Mouse (Mus musculus) liver, embryonic 13.5 days (tissue): Measurements from ENCODE around the gene Tfap4. TPM values are rescaled to one million over a fixed set of nuclear protein-coding genes. Genes with fewer than 3 reads are reported as not detected.
"Not testable (repeated sequence)": the region's sequence is repeated elsewhere in the genome, so short reads cannot be mapped to it uniquely, and the experiment has no call there.

Source experiments
- ATAC-seq: fragments of 200-750 bp; cut with Nextera tagmentation; 2 replicates; pipeline ENCODE4 v1.8.0; 2017; ENCODE audit warnings: low read depth, mild to moderate bottlenecking, moderate number of reproducible peaks, moderate library complexity
- DNase-seq: peaks from one replicate; pipeline ENCODE4 v3.0.0; 2022
- H3K27ac ChIP-seq: fragments of 300-500 bp; sonication (generic); 2 replicates; pipeline ENCODE4 v1.5.1; 2015; ENCODE audit warnings: moderate library complexity, mild to moderate bottlenecking, inconsistent platforms
- H3K27me3 ChIP-seq: fragments of 300-500 bp; sonication (generic); 2 replicates; pipeline ENCODE4 v1.6.1; 2015; ENCODE audit warnings: mild to moderate bottlenecking, inconsistent platforms
- H3K36me3 ChIP-seq: fragments of 300-500 bp; sonication (generic); 2 replicates; pipeline ENCODE4 v1.6.1; 2015; ENCODE audit warnings: mild to moderate bottlenecking, inconsistent platforms
- H3K4me1 ChIP-seq: fragments of 300-500 bp; sonication (generic); replicated peaks from 2 replicates; pipeline ENCODE4 v1.6.1; 2015; ENCODE audit warnings: inconsistent platforms
- H3K4me2 ChIP-seq: fragments of 300-500 bp; sonication (generic); 2 replicates; pipeline ENCODE4 v1.6.1; 2015; ENCODE audit warnings: inconsistent platforms, mild to moderate bottlenecking, moderate library complexity
- H3K4me3 ChIP-seq: fragments of 300-500 bp; sonication (generic); replicated peaks from 2 replicates; pipeline ENCODE4 v1.5.1; 2015; ENCODE audit warnings: mild to moderate bottlenecking, inconsistent platforms
- H3K9ac ChIP-seq: fragments of 300-500 bp; sonication (generic); 2 replicates; pipeline ENCODE4 v1.6.1; 2015; ENCODE audit warnings: mild to moderate bottlenecking, inconsistent platforms
- H3K9me3 ChIP-seq: fragments of 300-500 bp; sonication (generic); replicated peaks from 2 replicates; pipeline ENCODE4 v1.6.1; 2016; ENCODE audit warnings: inconsistent platforms
- WGBS: fragments of 180-500 bp; shearing (Covaris S2); methylation state at CpG from one replicate; pipeline ENCODE4 v1.1.7; 2015; ENCODE audit not compliant: insufficient replicate concordance; 5-methylcytosine and 5-hydroxymethylcytosine counted together
- polyA plus RNA-seq: library from polyadenylated mRNA; unstranded; fragments of >200 nt; fragmentation: Nextera tagmentation; extraction: Ambion mirVana; gene quantifications from 2 replicates; pipeline ENCODE4 v1.2.1, GENCODE M21; 2015

Tfap4 gene
- polyA plus RNA-seq, 1 experiment from 2014 or later = 8.4 TPM

GRCm38 (mm10) chr16:4590236-4590635 lies 30.6 kb upstream of the Tfap4 start:
- ATAC-seq (no peak), DNase-seq (no peak)
- H3K27ac ChIP-seq = no peak overlapping the region
- H3K4me3 ChIP-seq = no peak overlapping the region
- no peak overlapping the region for H3K9ac ChIP-seq
- no peak overlapping the region for H3K4me2 ChIP-seq
- peaks cover 40% of the 10 kb centered on the region for H3K4me1 ChIP-seq
- no peaks in the 10 kb centered on the region for H3K36me3 ChIP-seq
- 78% methylated on average over 9 of the region's 9 CpGs for WGBS
- H3K27me3 ChIP-seq = peaks cover 36% of the 10 kb centered on the region
- no peaks in the 10 kb centered on the region for H3K9me3 ChIP-seq

- Histone ChIP-seq H3K9me3 (no peaks in the 10 kb centered on the region), H3K27me3 (peaks cover 10% of the 10 kb centered on the region), H3K9ac (peak overlapping the region; percentile 74; the same call in 1 of the 2 replicates), H3K4me1 (peaks cover 47% of the 10 kb centered on the region), H3K36me3 (no peaks in the 10 kb centered on the region), H3K27ac (peak overlapping the region; percentile 84), H3K4me3 (no peak overlapping the region), H3K4me2 (peak overlapping the region; percentile 88)
- DNase-seq = no peak
- WGBS = 67% methylated on average over 5 of the region's 5 CpGs
- ATAC-seq = no peak
These were observed 28.0 kb upstream of the Tfap4 start for GRCm38 (mm10) chr16:4587516-4588210.

GRCm38 (mm10) chr16:4586531-4587123 lies 27.0 kb upstream of the Tfap4 start:
- Histone ChIP-seq H3K4me2 (peak overlapping the region; percentile 88), H3K9ac (peak overlapping the region; percentile 74), H3K9me3 (no peaks in the 10 kb centered on the region), H3K4me3 (peak overlapping the region; percentile 65), H3K4me1 (peaks cover 47% of the 10 kb centered on the region), H3K27ac (peak overlapping the region; percentile 84), H3K36me3 (no peaks in the 10 kb centered on the region), H3K27me3 (no peaks in the 10 kb centered on the region)
- DNase-seq (peak; percentile 98), ATAC-seq (peak; percentile 99)
- under 1% methylated on average over 43 of the region's 43 CpGs for WGBS

GRCm38 (mm10) chr16:4585642-4586530 lies 26.2 kb upstream of the Tfap4 start:
- Histone ChIP-seq H3K27me3 (no peaks in the 10 kb centered on the region), H3K4me3 (peak overlapping the region; percentile 65), H3K36me3 (no peaks in the 10 kb centered on the region), H3K9ac (peak overlapping the region; percentile 68), H3K4me1 (peaks cover 47% of the 10 kb centered on the region), H3K4me2 (peak overlapping the region; percentile 88), H3K27ac (peak overlapping the region; percentile 84), H3K9me3 (no peaks in the 10 kb centered on the region)
- ATAC-seq = peak; percentile 12
- DNase-seq = no peak
- 4% methylated on average over 14 of the region's 14 CpGs for WGBS

GRCm38 (mm10) chr16:4584438-4584837 lies 24.8 kb upstream of the Tfap4 start:
- peaks cover 47% of the 10 kb centered on the region for H3K4me1 ChIP-seq
- H3K36me3 ChIP-seq = no peaks in the 10 kb centered on the region
- ATAC-seq (no peak), DNase-seq (no peak)
- no peak overlapping the region for H3K4me3 ChIP-seq
- H3K27ac ChIP-seq = no peak overlapping the region
- H3K4me2 ChIP-seq = no peak overlapping the region
- 39% methylated on average over 5 of the region's 5 CpGs for WGBS
- no peaks in the 10 kb centered on the region for H3K27me3 ChIP-seq
- no peak overlapping the region; the same call in 1 of the 2 replicates for H3K9ac ChIP-seq
- H3K9me3 ChIP-seq = no peaks in the 10 kb centered on the region

- WGBS = 8% methylated on average over 3 of the region's 3 CpGs
- no peaks in the 10 kb centered on the region for H3K27me3 ChIP-seq
- no peak overlapping the region for H3K9ac ChIP-seq
- ATAC-seq (no peak), DNase-seq (no peak)
- no peak overlapping the region for H3K4me3 ChIP-seq
- peaks cover 50% of the 10 kb centered on the region for H3K4me1 ChIP-seq
- no peaks in the 10 kb centered on the region for H3K36me3 ChIP-seq
- no peak overlapping the region for H3K27ac ChIP-seq
- no peaks in the 10 kb centered on the region for H3K9me3 ChIP-seq
- no peak overlapping the region for H3K4me2 ChIP-seq
These were observed 24.2 kb upstream of the Tfap4 start for GRCm38 (mm10) chr16:4583807-4584206.

- not testable (repeated sequence) for H3K27me3 ChIP-seq, H3K9me3 ChIP-seq, H3K9ac ChIP-seq, DNase-seq, H3K4me3 ChIP-seq, H3K4me2 ChIP-seq, ATAC-seq, H3K27ac ChIP-seq, H3K36me3 ChIP-seq
- WGBS = 70% methylated on average over 4 of the region's 4 CpGs
- peaks cover 27% of the 10 kb centered on the region for H3K4me1 ChIP-seq
These were observed 21.5 kb upstream of the Tfap4 start for GRCm38 (mm10) chr16:4581179-4581578.

GRCm38 (mm10) chr16:4578630-4579029 lies 19.0 kb upstream of the Tfap4 start:
- no peak for ATAC-seq
- Histone ChIP-seq H3K9me3 (no peaks in the 10 kb centered on the region), H3K27me3 (no peaks in the 10 kb centered on the region), H3K4me1 (peaks cover 10% of the 10 kb centered on the region), H3K27ac (no peak overlapping the region), H3K36me3 (no peaks in the 10 kb centered on the region), H3K9ac (no peak overlapping the region), H3K4me3 (no peak overlapping the region), H3K4me2 (no peak overlapping the region)
- WGBS = 23% methylated on average over 7 of the region's 7 CpGs
- DNase-seq = no peak

- Histone ChIP-seq H3K9ac (no peak overlapping the region), H3K27me3 (0 out of 2 replicates have a peak, but pooled peaks cover 5% of the 10 kb centered on the region), H3K9me3 (no peaks in the 10 kb centered on the region), H3K36me3 (no peaks in the 10 kb centered on the region), H3K4me3 (no peak overlapping the region), H3K4me1 (0 out of 2 replicates have a peak, but pooled peaks cover 4% of the 10 kb centered on the region), H3K4me2 (no peak overlapping the region), H3K27ac (no peak overlapping the region)
- no peak for ATAC-seq
- no peak for DNase-seq
- WGBS = 35% methylated on average over 2 of the region's 2 CpGs
These were observed 17.2 kb upstream of the Tfap4 start for GRCm38 (mm10) chr16:4576873-4577272.

GRCm38 (mm10) chr16:4576038-4576437 lies 16.4 kb upstream of the Tfap4 start:
- ATAC-seq (no peak), DNase-seq (no peak)
- Histone ChIP-seq H3K4me3 (no peak overlapping the region), H3K27ac (no peak overlapping the region), H3K4me2 (no peak overlapping the region), H3K4me1 (0 out of 2 replicates have a peak, but pooled peaks cover 4% of the 10 kb centered on the region), H3K27me3 (0 out of 2 replicates have a peak, but pooled peaks cover 5% of the 10 kb centered on the region), H3K9me3 (no peaks in the 10 kb centered on the region), H3K9ac (no peak overlapping the region), H3K36me3 (no peaks in the 10 kb centered on the region)
- WGBS = 64% methylated on average over 2 of the region's 2 CpGs

GRCm38 (mm10) chr16:4570737-4571136 lies 11.1 kb upstream of the Tfap4 start:
- WGBS = 68% methylated on average over 4 of the region's 4 CpGs

More at GRCm38 (mm10) chr16:4570737-4571136, 11.1 kb upstream of the Tfap4 start:
- Histone ChIP-seq H3K27ac (no peak overlapping the region), H3K9ac (no peak overlapping the region), H3K4me3 (no peak overlapping the region), H3K4me1 (peaks cover 7% of the 10 kb centered on the region), H3K4me2 (no peak overlapping the region), H3K27me3 (0 out of 2 replicates have a peak, but pooled peaks cover 5% of the 10 kb centered on the region), H3K36me3 (no peaks in the 10 kb centered on the region), H3K9me3 (no peaks in the 10 kb centered on the region)
- DNase-seq = no peak
- ATAC-seq = no peak
